Mouse (Mus musculus) midbrain, embryonic 11.5 days (tissue): ENCODE results near the gene Gm45233. TPM values are rescaled to one million over a fixed set of nuclear protein-coding genes. Genes with fewer than 3 reads are reported as not detected.

ENCODE experiments used
- ATAC-seq: fragments of 200-750 bp; cut with Nextera tagmentation; 2 replicates; pipeline ENCODE4 v1.8.0; 2017; ENCODE audit warnings: moderate TSS enrichment, moderate library complexity; ENCODE audit not compliant: low FRiP score
- DNase-seq: peaks from one replicate; pipeline ENCODE4 v3.0.0; 2015; ENCODE audit warnings: low spot score; ENCODE audit errors: missing footprints
- H3K27ac ChIP-seq: fragments of 300-500 bp; sonication (generic); 2 replicates; pipeline ENCODE4 v1.5.1; 2014; ENCODE audit warnings: low read depth, low read length
- H3K27me3 ChIP-seq: fragments of 300-500 bp; sonication (generic); 2 replicates; pipeline ENCODE4 v1.6.1; 2014; ENCODE audit warnings: mild to moderate bottlenecking, low read length, moderate library complexity, mixed read lengths; ENCODE audit not compliant: control insufficient read depth, insufficient read depth
- H3K36me3 ChIP-seq: fragments of 300-500 bp; sonication (generic); 2 replicates; pipeline ENCODE4 v1.6.1; 2014; ENCODE audit warnings: mild to moderate bottlenecking, low read length, moderate library complexity, mixed read lengths; ENCODE audit not compliant: control insufficient read depth, insufficient read depth
- H3K4me1 ChIP-seq: fragments of 300-500 bp; sonication (generic); 2 replicates; pipeline ENCODE4 v1.6.1; 2014; ENCODE audit warnings: low read length; ENCODE audit not compliant: control insufficient read depth, insufficient read depth
- H3K4me2 ChIP-seq: fragments of 300-500 bp; sonication (generic); 2 replicates; pipeline ENCODE4 v1.6.1; 2014; ENCODE audit warnings: mild to moderate bottlenecking, moderate library complexity
- H3K4me3 ChIP-seq: fragments of 300-500 bp; sonication (generic); 2 replicates; pipeline ENCODE4 v1.5.1; 2014; ENCODE audit warnings: low read depth, low read length
- H3K9ac ChIP-seq: fragments of 300-500 bp; sonication (generic); 2 replicates; pipeline ENCODE4 v1.6.1; 2014; ENCODE audit warnings: low read length
- H3K9me3 ChIP-seq: fragments of 300-500 bp; sonication (generic); 2 replicates; pipeline ENCODE4 v1.6.1; 2016; ENCODE audit warnings: low read length; ENCODE audit not compliant: control insufficient read depth
- WGBS: fragments of 180-500 bp; shearing (Covaris S2); extraction: QIAGEN DNeasy Blood & Tissue Kit; methylation state at CpG from one replicate; pipeline ENCODE4 v1.1.7; 2014; 5-methylcytosine and 5-hydroxymethylcytosine counted together
- polyA plus RNA-seq: library from polyadenylated mRNA; unstranded; fragments of >200 nt; fragmentation: Nextera tagmentation; extraction: Ambion mirVana; gene quantifications from 2 replicates; pipeline ENCODE4 v1.2.1, GENCODE M21; 2014

The Gm45233 gene
- polyA plus RNA-seq, 1 experiment from 2014 or later, result not detected

- no peak within 1 kb of the TSS for H3K27ac ChIP-seq
- no peak within 1 kb of the TSS for H3K4me2 ChIP-seq
- H3K9me3 ChIP-seq, result no peaks in the 10 kb centered on the region
- peaks cover 5% of the 10 kb centered on the region; the same call in 1 of the 2 replicates for H3K27me3 ChIP-seq
- H3K4me1 ChIP-seq, result no peaks in the 10 kb centered on the region
- DNase-seq, result peak; percentile 75
- H3K36me3 ChIP-seq, result no peaks in the 10 kb centered on the region
- H3K9ac ChIP-seq, result no peak within 1 kb of the TSS
- 67% methylated on average over 4 of the region's 4 CpGs for WGBS
- no peak within 1 kb of the TSS for H3K4me3 ChIP-seq
- ATAC-seq, result no peak
Measured at GRCm38 (mm10) chr7:43462851-43463250, 18.9 kb downstream of the Gm45233 start, which contains the start of gene Vsig10l. TSS of gene Vsig10l (plus strand) at chr7:43463151.

- no peak for DNase-seq
- 80% methylated on average over 7 of the region's 7 CpGs for WGBS
- Histone ChIP-seq H3K4me1 (no peaks in the 10 kb centered on the region), H3K27ac (no peak overlapping the region), H3K4me3 (no peak overlapping the region), H3K27me3 (peaks cover 5% of the 10 kb centered on the region; the same call in 1 of the 2 replicates), H3K4me2 (no peak overlapping the region), H3K9ac (no peak overlapping the region), H3K36me3 (no peaks in the 10 kb centered on the region), H3K9me3 (no peaks in the 10 kb centered on the region)
- no peak for ATAC-seq
Measured at GRCm38 (mm10) chr7:43463976-43464375, 20.0 kb downstream of the Gm45233 start.

- DNase-seq, result peak; percentile 95
- no peaks in the 10 kb centered on the region for H3K4me1 ChIP-seq
- peak overlapping the region; percentile 67 for H3K4me2 ChIP-seq
- no peaks in the 10 kb centered on the region for H3K9me3 ChIP-seq
- peak overlapping the region; percentile 35 for H3K4me3 ChIP-seq
- no peak overlapping the region for H3K27ac ChIP-seq
- peak overlapping the region; percentile 39; the same call in 1 of the 2 replicates for H3K9ac ChIP-seq
- peak; percentile 79 for ATAC-seq
- no peaks in the 10 kb centered on the region for H3K36me3 ChIP-seq
- 12% methylated on average over 35 of the region's 35 CpGs for WGBS
- H3K27me3 ChIP-seq, result peaks cover 5% of the 10 kb centered on the region; the same call in 1 of the 2 replicates
Measured at GRCm38 (mm10) chr7:43464864-43465343, 21.0 kb downstream of the Gm45233 start.

- Histone ChIP-seq H3K9me3 (no peaks in the 10 kb centered on the region), H3K27me3 (peaks cover 5% of the 10 kb centered on the region; the same call in 1 of the 2 replicates), H3K36me3 (no peaks in the 10 kb centered on the region), H3K27ac (no peak overlapping the region), H3K4me1 (no peaks in the 10 kb centered on the region), H3K4me3 (peak overlapping the region; percentile 35), H3K4me2 (peak overlapping the region; percentile 67), H3K9ac (peak overlapping the region; percentile 39; the same call in 1 of the 2 replicates)
- WGBS, result under 1% methylated on average over 33 of the region's 33 CpGs
- DNase-seq (no peak), ATAC-seq (peak; percentile 87)
Measured at GRCm38 (mm10) chr7:43465344-43466098, 21.6 kb downstream of the Gm45233 start.

GRCm38 (mm10) chr7:43466099-43466694 lies 22.3 kb downstream of the Gm45233 start:
- H3K36me3 ChIP-seq, result no peaks in the 10 kb centered on the region
- peaks cover 5% of the 10 kb centered on the region; the same call in 1 of the 2 replicates for H3K27me3 ChIP-seq
- H3K4me2 ChIP-seq, result peak overlapping the region; percentile 67
- no peaks in the 10 kb centered on the region for H3K9me3 ChIP-seq
- 2% methylated on average over 33 of the region's 33 CpGs for WGBS
- peak overlapping the region; percentile 39; the same call in 1 of the 2 replicates for H3K9ac ChIP-seq
- peak; percentile 95 for DNase-seq
- ATAC-seq, result peak; percentile 57
- H3K4me3 ChIP-seq, result peak overlapping the region; percentile 35
- H3K27ac ChIP-seq, result no peak overlapping the region
- H3K4me1 ChIP-seq, result no peaks in the 10 kb centered on the region

- H3K36me3 ChIP-seq, result no peaks in the 10 kb centered on the region
- no peaks in the 10 kb centered on the region for H3K4me1 ChIP-seq
- 0 out of 2 replicates have a peak, but pooled peaks cover 5% of the 10 kb centered on the region for H3K27me3 ChIP-seq
- ATAC-seq (no peak), DNase-seq (peak; percentile 91)
- H3K27ac ChIP-seq, result no peak overlapping the region
- H3K4me2 ChIP-seq, result no peak overlapping the region
- H3K9me3 ChIP-seq, result no peaks in the 10 kb centered on the region
- 49% methylated on average over 8 of the region's 8 CpGs for WGBS
- H3K4me3 ChIP-seq, result no peak overlapping the region
- H3K9ac ChIP-seq, result no peak overlapping the region
Measured at GRCm38 (mm10) chr7:43470373-43470772, 26.4 kb downstream of the Gm45233 start.

GRCm38 (mm10) chr7:43475706-43476105 lies 31.8 kb downstream of the Gm45233 start:
- WGBS, result 8% methylated on average over 23 of the region's 23 CpGs
- Histone ChIP-seq H3K9me3 (no peaks in the 10 kb centered on the region), H3K9ac (no peak overlapping the region), H3K27ac (no peak overlapping the region), H3K27me3 (peaks cover 13% of the 10 kb centered on the region; the same call in 1 of the 2 replicates), H3K4me2 (no peak overlapping the region), H3K36me3 (no peaks in the 10 kb centered on the region), H3K4me3 (no peak overlapping the region), H3K4me1 (no peaks in the 10 kb centered on the region)
- DNase-seq (peak; percentile 81), ATAC-seq (peak; percentile 18; the same call in 1 of the 2 replicates)

- DNase-seq (peak; percentile 86), ATAC-seq (no peak)
- Histone ChIP-seq H3K9ac (no peak overlapping the region), H3K9me3 (no peaks in the 10 kb centered on the region), H3K4me3 (no peak overlapping the region), H3K27ac (no peak overlapping the region), H3K36me3 (no peaks in the 10 kb centered on the region), H3K4me2 (no peak overlapping the region), H3K4me1 (no peaks in the 10 kb centered on the region), H3K27me3 (peaks cover 13% of the 10 kb centered on the region; the same call in 1 of the 2 replicates)
- 3% methylated on average over 13 of the region's 13 CpGs for WGBS
Measured at GRCm38 (mm10) chr7:43476376-43476775, 32.4 kb downstream of the Gm45233 start.

GRCm38 (mm10) chr7:43481191-43481590 lies 37.3 kb downstream of the Gm45233 start:
- Histone ChIP-seq H3K4me1 (no peaks in the 10 kb centered on the region), H3K9ac (no peak overlapping the region), H3K4me2 (no peak overlapping the region), H3K27me3 (peaks cover 11% of the 10 kb centered on the region; the same call in 1 of the 2 replicates), H3K27ac (no peak overlapping the region), H3K36me3 (no peaks in the 10 kb centered on the region), H3K9me3 (no peaks in the 10 kb centered on the region), H3K4me3 (no peak overlapping the region)
- no peak for DNase-seq
- no peak for ATAC-seq
- 70% methylated on average over 3 of the region's 3 CpGs for WGBS
